Mouse (Mus musculus): ENCODE results near the gene Fgr. TPM values are rescaled to one million over a fixed set of nuclear protein-coding genes. Genes with fewer than 3 reads are reported as not detected.

Fgr gene
- polyA plus RNA-seq, 1 experiment = 0.15 TPM

DNA sequence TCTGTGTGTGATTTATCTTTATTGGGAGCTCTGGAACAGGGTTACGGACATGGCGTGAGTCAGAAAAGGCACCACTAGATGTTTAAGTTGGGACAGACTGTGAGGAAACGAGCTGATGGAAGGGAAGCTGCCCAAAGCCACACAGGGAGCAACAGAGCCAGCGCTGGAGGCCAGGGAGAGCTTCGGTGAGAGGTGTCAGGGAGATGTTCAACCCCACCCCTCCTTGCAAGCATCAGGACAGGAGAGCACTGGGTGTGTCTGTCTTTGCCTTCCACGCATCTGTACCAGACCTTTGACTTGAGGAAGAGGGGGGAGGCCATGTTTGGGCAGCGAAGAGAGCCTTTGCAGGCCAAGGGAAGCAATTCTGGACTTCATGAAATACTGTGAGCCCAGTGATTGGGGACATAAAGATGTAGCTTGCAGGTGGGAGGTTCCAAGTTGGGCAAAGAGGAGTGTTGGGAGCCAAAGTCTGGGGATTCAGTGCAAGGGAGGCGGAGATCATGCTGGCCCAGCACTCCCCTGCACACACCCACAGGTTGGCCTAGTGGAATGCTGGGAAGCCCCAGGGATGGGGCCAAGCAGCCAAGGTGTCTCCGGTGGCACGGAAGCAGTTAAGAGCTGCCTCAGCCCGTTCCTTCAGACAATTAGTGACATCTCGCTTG, 72.9 kb downstream of the Fgr start:
- Histone ChIP-seq H3K27ac (ENCODE audit: insufficient read depth, low read length) (0 out of 2 replicates have a peak overlapping the region, but pooled peaks have one; percentile 11), H3K4me3 (ENCODE audit: insufficient read depth, low read length) (no peak overlapping the region), H3K4me1 (ENCODE audit: control insufficient read depth, insufficient read depth, low read length) (peaks cover 59% of the 10 kb centered on the region)
- TF ChIP-seq CTCF (IDR thresholded peaks at IDR 0.05; ENCODE audit: extremely low read depth, insufficient read depth, low read length) (no peak), POLR2A (IDR thresholded peaks at IDR 0.05; ENCODE audit: extremely low read depth, insufficient read depth, low read length) (no peak)

- TF ChIP-seq POLR2A (IDR thresholded peaks at IDR 0.05; ENCODE audit: extremely low read depth, insufficient read depth, low read length) (no peak), CTCF (IDR thresholded peaks at IDR 0.05; ENCODE audit: extremely low read depth, insufficient read depth, low read length) (no peak)
- Histone ChIP-seq H3K4me1 (ENCODE audit: control insufficient read depth, insufficient read depth, low read length) (peaks cover 56% of the 10 kb centered on the region), H3K27ac (ENCODE audit: insufficient read depth, low read length) (peak overlapping the region; percentile 41; the same call in 1 of the 2 replicates), H3K4me3 (ENCODE audit: insufficient read depth, low read length) (no peak overlapping the region)
These were observed 73.6 kb downstream of the Fgr start for GRCm38 (mm10) chr4:133047353-133048105.

DNA sequence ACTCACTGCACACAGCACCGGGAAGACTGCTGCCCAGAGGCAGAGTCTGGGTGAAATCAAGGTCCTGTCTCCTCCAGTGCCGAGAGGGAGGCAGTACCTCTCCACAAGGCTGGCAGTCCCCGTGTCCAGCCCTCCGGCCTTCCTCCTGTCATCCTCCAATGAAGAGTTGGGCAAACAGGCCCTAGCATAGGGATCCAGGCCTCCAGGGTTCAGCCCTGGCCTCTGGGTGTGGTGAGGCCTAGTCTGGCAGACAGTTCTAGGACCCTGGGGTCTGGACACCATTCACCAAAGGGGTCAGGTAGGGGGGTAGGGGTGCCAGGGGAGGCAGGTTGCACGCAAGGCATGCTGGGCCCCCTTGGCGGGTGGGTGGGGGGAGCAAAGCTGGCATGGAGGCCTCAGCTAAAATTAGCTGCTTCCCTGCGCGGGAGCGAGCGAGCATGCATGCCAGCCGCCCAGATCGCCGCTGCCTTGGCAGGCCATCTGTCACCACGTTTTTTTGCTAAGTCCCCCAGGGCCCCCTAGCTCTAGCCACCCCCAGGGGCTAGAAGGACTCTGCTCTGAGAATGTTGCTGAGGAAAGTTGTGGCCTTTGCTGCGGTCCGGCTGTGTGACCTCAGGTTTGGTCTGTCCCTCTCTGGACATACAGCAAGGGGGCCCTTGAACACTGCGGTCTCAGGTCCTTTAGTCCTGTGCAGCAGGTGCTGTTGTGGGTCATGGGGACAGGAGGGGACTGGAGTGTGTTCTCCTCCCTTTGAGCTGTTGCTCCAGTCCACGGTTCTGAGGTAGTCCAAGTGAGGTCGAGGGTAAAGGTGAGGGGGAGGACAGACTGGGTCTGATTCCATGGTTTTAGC, 75.4 kb downstream of the Fgr start:
- H3K27ac ChIP-seq (ENCODE audit: insufficient read depth, low read length) = peak overlapping the region; percentile 69
- H3K4me1 ChIP-seq (ENCODE audit: control insufficient read depth, insufficient read depth, low read length) = peaks cover 56% of the 10 kb centered on the region
- TF ChIP-seq CTCF (IDR thresholded peaks at IDR 0.05; ENCODE audit: extremely low read depth, insufficient read depth, low read length) (no peak), POLR2A (IDR thresholded peaks at IDR 0.05; ENCODE audit: extremely low read depth, insufficient read depth, low read length) (no peak)
- no peak overlapping the region for H3K4me3 ChIP-seq (ENCODE audit: insufficient read depth, low read length)

GRCm38 (mm10) chr4:133050196-133050836, 76.4 kb downstream of the Fgr start:
- Histone ChIP-seq H3K4me3 (ENCODE audit: insufficient read depth, low read length) (no peak overlapping the region), H3K4me1 (ENCODE audit: control insufficient read depth, insufficient read depth, low read length) (peaks cover 47% of the 10 kb centered on the region), H3K27ac (ENCODE audit: insufficient read depth, low read length) (0 out of 2 replicates have a peak overlapping the region, but pooled peaks have one; percentile 25)
- TF ChIP-seq CTCF (IDR thresholded peaks at IDR 0.05; ENCODE audit: extremely low read depth, insufficient read depth, low read length) = no peak
- no peak for TF ChIP-seq POLR2A (IDR thresholded peaks at IDR 0.05; ENCODE audit: extremely low read depth, insufficient read depth, low read length)

DNA sequence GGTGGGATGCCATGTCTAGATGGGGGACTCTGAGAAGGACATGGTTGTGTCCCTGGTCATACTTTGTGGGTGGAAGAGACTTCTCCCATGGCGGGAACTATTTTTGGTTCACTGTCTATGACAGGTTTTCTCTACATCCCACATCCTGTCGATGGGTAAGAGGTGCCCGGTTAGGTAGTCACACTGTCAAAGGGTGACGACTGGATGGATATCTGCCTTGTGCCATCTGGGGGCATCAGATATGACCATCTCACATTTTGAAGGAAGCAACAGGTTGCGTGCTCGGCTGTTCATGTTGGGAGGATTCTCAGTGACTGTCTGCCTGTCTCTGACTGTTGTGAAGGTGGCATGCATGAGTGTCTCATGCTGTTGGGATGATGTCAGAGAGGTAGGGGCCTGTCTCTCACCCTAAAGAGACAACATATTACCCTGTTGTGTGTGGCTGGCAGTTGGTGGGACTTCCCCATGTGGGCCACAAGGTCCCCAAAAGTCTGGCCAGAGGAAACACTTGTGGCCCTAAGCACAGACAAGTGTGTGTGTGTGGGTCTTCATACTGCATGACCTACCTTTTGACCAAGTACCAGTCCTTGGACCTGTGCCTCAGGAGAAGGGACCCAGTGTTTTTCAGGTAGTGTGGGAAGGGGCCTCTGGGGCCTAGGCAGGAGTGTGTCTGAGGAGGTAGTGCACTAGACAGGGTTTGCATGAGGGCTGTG, 77.1 kb downstream of the Fgr start:
- TF ChIP-seq POLR2A (IDR thresholded peaks at IDR 0.05; ENCODE audit: extremely low read depth, insufficient read depth, low read length) = no peak
- no peak for TF ChIP-seq CTCF (IDR thresholded peaks at IDR 0.05; ENCODE audit: extremely low read depth, insufficient read depth, low read length)
- no peak overlapping the region for H3K4me3 ChIP-seq (ENCODE audit: insufficient read depth, low read length)
- peaks cover 47% of the 10 kb centered on the region for H3K4me1 ChIP-seq (ENCODE audit: control insufficient read depth, insufficient read depth, low read length)
- 0 out of 2 replicates have a peak overlapping the region, but pooled peaks have one; percentile 25 for H3K27ac ChIP-seq (ENCODE audit: insufficient read depth, low read length)

DNA sequence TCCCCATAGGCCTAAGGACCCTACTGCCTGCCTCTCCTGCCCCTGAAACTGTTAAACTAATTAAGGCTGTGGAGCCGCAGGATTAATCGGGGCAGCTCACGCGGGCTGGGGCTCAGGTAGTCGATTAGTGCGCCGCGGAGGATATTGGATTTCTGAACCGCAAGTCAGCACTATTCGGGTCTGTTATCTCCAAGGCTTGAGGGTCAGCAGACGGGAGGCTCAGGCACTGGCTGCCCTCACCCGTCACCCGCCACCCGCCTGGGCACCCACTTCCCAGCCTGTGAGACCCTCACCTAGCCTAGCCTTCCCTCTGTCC, 77.6 kb downstream of the Fgr start:
- peaks cover 48% of the 10 kb centered on the region for H3K4me1 ChIP-seq (ENCODE audit: control insufficient read depth, insufficient read depth, low read length)
- TF ChIP-seq POLR2A (IDR thresholded peaks at IDR 0.05; ENCODE audit: extremely low read depth, insufficient read depth, low read length) = no peak
- no peak overlapping the region for H3K4me3 ChIP-seq (ENCODE audit: insufficient read depth, low read length)
- H3K27ac ChIP-seq (ENCODE audit: insufficient read depth, low read length) = peak overlapping the region; percentile 10; the same call in 1 of the 2 replicates

Other genes starting within 250 kb of the Fgr start
- 2.8 and 3.0 TPM in 2 replicates for gene Xkr8, start 241.5 kb upstream of the Fgr start, polyA plus RNA-seq (2012; rRNA removed)
- gene Smpdl3b, start 216.8 kb upstream of the Fgr start, polyA plus RNA-seq (2012; rRNA removed) = 1.9 and 3.0 TPM in 2 replicates
- gene Rpa2, start 205.8 kb upstream of the Fgr start, polyA plus RNA-seq (2012; rRNA removed) = 14.2 and 17.0 TPM in 2 replicates
- 1.2 and 1.3 TPM in 2 replicates for gene Themis2, start 177.7 kb upstream of the Fgr start, polyA plus RNA-seq (2012; rRNA removed)
- 55.2 and 56.5 TPM in 2 replicates for gene Ppp1r8, start 130.9 kb upstream of the Fgr start, polyA plus RNA-seq (2012; rRNA removed)
- gene Stx12, start 89.6 kb upstream of the Fgr start, polyA plus RNA-seq (2012; rRNA removed) = 92.3 and 96.3 TPM in 2 replicates
- gene Fam76a, start 51.5 kb upstream of the Fgr start, polyA plus RNA-seq (2012; rRNA removed) = 40.2 and 40.3 TPM in 2 replicates
- gene Ahdc1, start 37.2 kb downstream of the Fgr start, polyA plus RNA-seq (2012; rRNA removed) = 23.8 and 26.4 TPM in 2 replicates
- 14.7 and 15.6 TPM in 2 replicates for gene Wasf2, start 156.4 kb downstream of the Fgr start, polyA plus RNA-seq (2012; rRNA removed)
- 10.9 and 11.9 TPM in 2 replicates for gene Cd164l2, start 238.0 kb downstream of the Fgr start, polyA plus RNA-seq (2012; rRNA removed)
- 11.2 and 16.1 TPM in 2 replicates for gene Gpr3, start 238.4 kb downstream of the Fgr start, polyA plus RNA-seq (2012; rRNA removed)

All from cortical plate, adult 2 months (tissue).